Mouse (Mus musculus) cerebellum, postnatal 10 days (tissue): ENCODE data around the gene Crocc.

Experiments
- DNase-seq, 2 experiments: peaks; one replicate each; pipeline ENCODE4 v3.0.0; 2021; ENCODE audit warnings: mixed read lengths in 2 of 2

Gene Crocc

GRCm38 (mm10) chr4:141066709-141067515, 6.6 kb upstream of the Crocc start:
- peak; percentile 87 to 88 for DNase-seq

GRCm38 (mm10) chr4:141065123-141065522, 4.8 kb upstream of the Crocc start:
- DNase-seq: peak; percentile 90 to 91

GRCm38 (mm10) chr4:141064104-141064659, 3.8 kb upstream of the Crocc start:
- DNase-seq: no peak

- DNase-seq: peak in 1 of 2 experiments; percentile 25
Measured at GRCm38 (mm10) chr4:141059616-141060425, 529 bp downstream of the Crocc start.

GRCm38 (mm10) chr4:141058835-141059234, 1.5 kb downstream of the Crocc start:
- no peak for DNase-seq

- DNase-seq: no peak
Measured at GRCm38 (mm10) chr4:141056970-141057369, 3.4 kb downstream of the Crocc start.

GRCm38 (mm10) chr4:141053568-141054161, 6.7 kb downstream of the Crocc start:
- DNase-seq: peak; percentile 76

- DNase-seq: no peak
Measured at GRCm38 (mm10) chr4:141053138-141053537, 7.2 kb downstream of the Crocc start.

GRCm38 (mm10) chr4:141052442-141052841, 7.9 kb downstream of the Crocc start:
- DNase-seq: peak; percentile 31 to 49

- DNase-seq: peak in 1 of 2 experiments; percentile 47
Measured at GRCm38 (mm10) chr4:141049476-141049835, 10.9 kb downstream of the Crocc start.

GRCm38 (mm10) chr4:141048810-141049475, 11.4 kb downstream of the Crocc start:
- peak in 1 of 2 experiments; percentile 26 for DNase-seq

- DNase-seq: peak; percentile 80 to 81
Measured at GRCm38 (mm10) chr4:141044816-141045215, 15.5 kb downstream of the Crocc start.

- peak in 1 of 2 experiments; percentile 36 for DNase-seq
Measured at GRCm38 (mm10) chr4:141041117-141041516, 19.2 kb downstream of the Crocc start.

- peak; percentile 63 to 68 for DNase-seq
Measured at GRCm38 (mm10) chr4:141033606-141034549, 26.5 kb downstream of the Crocc start.

- peak; percentile 93 to 95 for DNase-seq
Measured at GRCm38 (mm10) chr4:141031733-141032132, 28.6 kb downstream of the Crocc start.

GRCm38 (mm10) chr4:141030541-141031206, 29.7 kb downstream of the Crocc start:
- peak in 1 of 2 experiments; percentile 38 for DNase-seq

- no peak for DNase-seq
Measured at GRCm38 (mm10) chr4:141024992-141025391, 35.4 kb downstream of the Crocc start.

- no peak for DNase-seq
Measured at GRCm38 (mm10) chr4:141024052-141024451, 36.3 kb downstream of the Crocc start.

GRCm38 (mm10) chr4:141021614-141021929, 38.8 kb downstream of the Crocc start:
- peak; percentile 66 to 76 for DNase-seq

- DNase-seq: peak; percentile 83 to 87
Measured at GRCm38 (mm10) chr4:141020811-141021613, 39.3 kb downstream of the Crocc start.
